Mouse (Mus musculus): ENCODE results near the gene Gns.

GRCm38 (mm10) chr10:121329586-121329985, 35.3 kb upstream of the Gns start:
- TF ChIP-seq CTCF (IDR thresholded peaks at IDR 0.05; ENCODE audit: borderline replicate concordance, insufficient read depth, low read length) (no peak), POLR2A (IDR thresholded peaks at IDR 0.05; ENCODE audit: low read depth, low read length) (no peak)

All from embryonic fibroblast, embryonic 13.5 days (primary cell).